15 mouse cellular contexts compared by ENCODE assay signal in the genomic region with DNA sequence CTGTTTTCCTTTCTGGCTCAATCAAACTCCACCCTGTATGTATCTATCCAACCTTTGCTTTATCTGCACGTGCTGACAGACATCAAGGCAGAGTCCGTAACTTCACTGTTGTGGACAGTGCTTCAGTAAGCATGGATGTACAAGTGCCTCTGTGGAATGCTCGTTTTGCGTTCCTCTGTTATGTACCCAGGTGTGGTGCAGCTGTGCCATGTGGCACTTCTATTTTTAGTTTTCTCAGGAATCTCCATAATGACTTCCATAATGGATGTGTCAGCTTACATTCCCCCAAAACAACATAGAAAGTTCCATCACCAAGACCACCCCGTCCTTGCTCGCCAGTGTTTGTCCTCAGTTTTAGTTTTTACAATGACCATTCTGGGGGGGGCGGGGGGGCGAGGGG.
"Had no signal": no experiment of that assay in that cellular context is flagged by ENCODE, and none has a peak within 500 bp of the region (broad histone marks: within the 10 kb centered on the region; RNA-seq: fewer than 3 reads in every experiment).

No protein-coding gene starts in this region.

- H3K27ac ChIP-seq: limb, embryonic 13.5 days; liver, embryonic 14.5 days; midbrain, embryonic 15.5 days; neural tube, embryonic 12.5 days had no signal

- ATAC-seq: intestine, postnatal 0 days; lung, postnatal 0 days; midbrain, embryonic 15.5 days had no signal

- H3K4me1 ChIP-seq: neural tube, embryonic 12.5 days had no signal

- H3K9ac ChIP-seq: limb, embryonic 13.5 days; liver, embryonic 14.5 days; midbrain, embryonic 15.5 days; neural tube, embryonic 12.5 days had no signal

- H3K4me2 ChIP-seq: limb, embryonic 13.5 days; midbrain, embryonic 11.5 days; midbrain, embryonic 15.5 days; neural tube, embryonic 12.5 days had no signal

- H3K27me3 ChIP-seq: limb, embryonic 13.5 days; midbrain, embryonic 15.5 days; neural tube, embryonic 12.5 days had no signal

- H3K36me3 ChIP-seq: limb, embryonic 13.5 days; midbrain, embryonic 15.5 days; neural tube, embryonic 12.5 days had no signal

- H3K4me3 ChIP-seq: limb, embryonic 13.5 days; midbrain, embryonic 15.5 days; neural tube, embryonic 12.5 days had no signal

- DNase-seq: kidney, adult 8-10 months; kidney, postnatal 25 days; lung, adult 18-20 months; lung, postnatal 4 days; right cerebral cortex, postnatal 4 days; spleen, adult 18-20 months; thymus, adult 18-20 months; thymus, postnatal 14 days had no signal

- H3K9me3 ChIP-seq: limb, embryonic 13.5 days; midbrain, embryonic 15.5 days; neural tube, embryonic 12.5 days had no signal
